Mouse (Mus musculus) midbrain, embryonic 14.5 days (tissue): ENCODE measurements around the gene Ifngr2. TPM values are rescaled to one million over a fixed set of nuclear protein-coding genes. Genes with fewer than 3 reads are reported as not detected.

Experiments used
- ATAC-seq: fragments of 200-750 bp; cut with Nextera tagmentation; 2 replicates; pipeline ENCODE4 v1.8.0; 2017; ENCODE audit warnings: moderate number of reproducible peaks, moderate library complexity; ENCODE audit not compliant: low FRiP score, low TSS enrichment
- DNase-seq: peaks from one replicate; pipeline ENCODE4 v3.0.0-alpha.2; 2015
- H3K27ac ChIP-seq: fragments of 300-500 bp; sonication (generic); replicated peaks from 2 replicates; pipeline ENCODE4 v1.5.1; 2014; ENCODE audit warnings: mild to moderate bottlenecking, low read depth, low read length, moderate library complexity
- H3K27me3 ChIP-seq: fragments of 300-500 bp; sonication (generic); 2 replicates; pipeline ENCODE4 v1.6.1; 2014; ENCODE audit warnings: low read length, control low read depth, mixed read lengths; ENCODE audit not compliant: control insufficient read depth, insufficient read depth
- H3K36me3 ChIP-seq: fragments of 300-500 bp; sonication (generic); 2 replicates; pipeline ENCODE4 v1.6.1; 2014; ENCODE audit warnings: low read length, control low read depth; ENCODE audit not compliant: control insufficient read depth, insufficient read depth
- H3K4me1 ChIP-seq: fragments of 300-500 bp; sonication (generic); 2 replicates; pipeline ENCODE4 v1.6.1; 2014; ENCODE audit warnings: mild to moderate bottlenecking, antibody characterized with exemption, low read length, control low read depth; ENCODE audit not compliant: control insufficient read depth, insufficient read depth
- H3K4me2 ChIP-seq: fragments of 300-500 bp; sonication (generic); 2 replicates; pipeline ENCODE4 v1.6.1; 2014; ENCODE audit warnings: mild to moderate bottlenecking, low read length, moderate library complexity
- H3K4me3 ChIP-seq: fragments of 300-500 bp; sonication (generic); replicated peaks from 2 replicates; pipeline ENCODE4 v1.5.1; 2014; ENCODE audit warnings: low read depth, low read length
- H3K9ac ChIP-seq: fragments of 300-500 bp; sonication (generic); replicated peaks from 2 replicates; pipeline ENCODE4 v1.6.1; 2014; ENCODE audit warnings: mild to moderate bottlenecking, low read length, moderate library complexity
- H3K9me3 ChIP-seq: fragments of 300-500 bp; sonication (generic); 2 replicates; pipeline ENCODE4 v1.6.1; 2016; ENCODE audit warnings: low read length, control low read depth, mixed read lengths; ENCODE audit not compliant: control insufficient read depth
- WGBS: fragments of 180-500 bp; shearing (Covaris S2); extraction: QIAGEN DNeasy Blood & Tissue Kit; methylation state at CpG from one replicate; pipeline ENCODE4 v1.1.7; 2014; 5-methylcytosine and 5-hydroxymethylcytosine counted together
- polyA plus RNA-seq: library from polyadenylated mRNA; unstranded; fragments of >200 nt; fragmentation: Nextera tagmentation; extraction: Ambion mirVana; gene quantifications from 2 replicates; pipeline ENCODE4 v1.2.1, GENCODE M21; 2014

Ifngr2 gene
- polyA plus RNA-seq, 1 experiment from 2014 or later, result 94.2 TPM

- no peak for ATAC-seq
- Histone ChIP-seq H3K9me3 (no peaks in the 10 kb centered on the region), H3K27ac (no peak overlapping the region), H3K4me2 (no peak overlapping the region), H3K4me1 (no peaks in the 10 kb centered on the region), H3K9ac (no peak overlapping the region), H3K36me3 (peaks cover 30% of the 10 kb centered on the region), H3K4me3 (no peak overlapping the region), H3K27me3 (no peaks in the 10 kb centered on the region)
- no peak for DNase-seq
- 79% methylated on average over 9 of the region's 9 CpGs for WGBS
Observed at GRCm38 (mm10) chr16:91565292-91565951, 18.6 kb downstream of the Ifngr2 start.

GRCm38 (mm10) chr16:91566002-91566401 lies 19.1 kb downstream of the Ifngr2 start:
- H3K9me3 ChIP-seq, result no peaks in the 10 kb centered on the region
- ATAC-seq (no peak), DNase-seq (no peak)
- H3K4me2 ChIP-seq, result no peak overlapping the region
- H3K4me3 ChIP-seq, result no peak overlapping the region
- peaks cover 27% of the 10 kb centered on the region for H3K36me3 ChIP-seq
- WGBS, result 94% methylated on average over 7 of the region's 7 CpGs
- H3K27me3 ChIP-seq, result no peaks in the 10 kb centered on the region
- H3K9ac ChIP-seq, result no peak overlapping the region
- no peak overlapping the region for H3K27ac ChIP-seq
- no peaks in the 10 kb centered on the region for H3K4me1 ChIP-seq

GRCm38 (mm10) chr16:91568960-91569359 lies 22.1 kb downstream of the Ifngr2 start:
- Histone ChIP-seq H3K9ac (no peak overlapping the region), H3K27ac (no peak overlapping the region), H3K4me1 (no peaks in the 10 kb centered on the region), H3K36me3 (peaks cover 5% of the 10 kb centered on the region; the same call in 1 of the 2 replicates), H3K4me3 (no peak overlapping the region), H3K9me3 (no peaks in the 10 kb centered on the region), H3K4me2 (no peak overlapping the region), H3K27me3 (no peaks in the 10 kb centered on the region)
- no peak for DNase-seq
- ATAC-seq, result no peak
- WGBS, result 91% methylated on average over 10 of the region's 10 CpGs

- Histone ChIP-seq H3K36me3 (peaks cover 5% of the 10 kb centered on the region; the same call in 1 of the 2 replicates), H3K4me3 (no peak overlapping the region), H3K4me1 (no peaks in the 10 kb centered on the region), H3K27me3 (no peaks in the 10 kb centered on the region), H3K9ac (no peak overlapping the region), H3K27ac (no peak overlapping the region), H3K9me3 (no peaks in the 10 kb centered on the region), H3K4me2 (no peak overlapping the region)
- no peak for DNase-seq
- WGBS, result 76% methylated on average over 3 of the region's 3 CpGs
- ATAC-seq, result no peak
Observed at GRCm38 (mm10) chr16:91571105-91571504, 24.2 kb downstream of the Ifngr2 start.

GRCm38 (mm10) chr16:91575151-91575550 lies 28.3 kb downstream of the Ifngr2 start:
- no peak for DNase-seq
- no peak for ATAC-seq
- Histone ChIP-seq H3K9me3 (no peaks in the 10 kb centered on the region), H3K4me2 (no peak overlapping the region), H3K4me3 (no peak overlapping the region), H3K4me1 (no peaks in the 10 kb centered on the region), H3K9ac (no peak overlapping the region), H3K27ac (no peak overlapping the region), H3K36me3 (peaks cover 27% of the 10 kb centered on the region), H3K27me3 (no peaks in the 10 kb centered on the region)
- 72% methylated on average over 13 of the region's 13 CpGs for WGBS

- WGBS, result 84% methylated on average over 14 of the region's 14 CpGs
- DNase-seq, result no peak
- ATAC-seq, result no peak
Observed at GRCm38 (mm10) chr16:91578980-91579720, 32.3 kb downstream of the Ifngr2 start.

GRCm38 (mm10) chr16:91582307-91582706 lies 35.4 kb downstream of the Ifngr2 start:
- H3K27ac ChIP-seq, result no peak overlapping the region
- H3K4me3 ChIP-seq, result no peak overlapping the region
- WGBS, result 83% methylated on average over 2 of the region's 2 CpGs
- H3K27me3 ChIP-seq, result no peaks in the 10 kb centered on the region
- no peak overlapping the region for H3K9ac ChIP-seq
- peaks cover 34% of the 10 kb centered on the region for H3K36me3 ChIP-seq
- H3K9me3 ChIP-seq, result no peaks in the 10 kb centered on the region
- H3K4me1 ChIP-seq, result no peaks in the 10 kb centered on the region
- ATAC-seq, result no peak
- H3K4me2 ChIP-seq, result no peak overlapping the region
- DNase-seq, result peak; percentile 63

More at GRCm38 (mm10) chr16:91578980-91579720, 32.3 kb downstream of the Ifngr2 start:
- Histone ChIP-seq H3K4me3 (no peak overlapping the region), H3K4me2 (no peak overlapping the region), H3K27ac (no peak overlapping the region), H3K36me3 (peaks cover 37% of the 10 kb centered on the region), H3K27me3 (no peaks in the 10 kb centered on the region), H3K9ac (no peak overlapping the region), H3K9me3 (no peaks in the 10 kb centered on the region), H3K4me1 (no peaks in the 10 kb centered on the region)

GRCm38 (mm10) chr16:91585617-91586016 lies 38.7 kb downstream of the Ifngr2 start:
- Histone ChIP-seq H3K36me3 (peaks cover 21% of the 10 kb centered on the region), H3K9ac (no peak overlapping the region), H3K4me1 (no peaks in the 10 kb centered on the region), H3K27ac (no peak overlapping the region), H3K27me3 (no peaks in the 10 kb centered on the region), H3K4me3 (no peak overlapping the region), H3K4me2 (no peak overlapping the region), H3K9me3 (no peaks in the 10 kb centered on the region)
- 92% methylated on average over 5 of the region's 5 CpGs for WGBS
- no peak for ATAC-seq
- DNase-seq, result no peak

GRCm38 (mm10) chr16:91586244-91586643 lies 39.4 kb downstream of the Ifngr2 start:
- H3K9me3 ChIP-seq, result no peaks in the 10 kb centered on the region
- no peak overlapping the region for H3K9ac ChIP-seq
- H3K4me2 ChIP-seq, result no peak overlapping the region
- peaks cover 15% of the 10 kb centered on the region for H3K36me3 ChIP-seq
- H3K4me3 ChIP-seq, result no peak overlapping the region
- no peak overlapping the region for H3K27ac ChIP-seq
- H3K27me3 ChIP-seq, result no peaks in the 10 kb centered on the region
- no peaks in the 10 kb centered on the region for H3K4me1 ChIP-seq
- no peak for ATAC-seq
- no peak for DNase-seq
- WGBS, result 93% methylated on average over 6 of the region's 6 CpGs
